Mouse (Mus musculus): ENCODE results near the gene Morc4. TPM values are rescaled to one million over a fixed set of nuclear protein-coding genes. Genes with fewer than 3 reads are reported as not detected.

The Morc4 gene
- polyA plus RNA-seq, 1 experiment from 2014 or later = 16.1 TPM

DNA sequence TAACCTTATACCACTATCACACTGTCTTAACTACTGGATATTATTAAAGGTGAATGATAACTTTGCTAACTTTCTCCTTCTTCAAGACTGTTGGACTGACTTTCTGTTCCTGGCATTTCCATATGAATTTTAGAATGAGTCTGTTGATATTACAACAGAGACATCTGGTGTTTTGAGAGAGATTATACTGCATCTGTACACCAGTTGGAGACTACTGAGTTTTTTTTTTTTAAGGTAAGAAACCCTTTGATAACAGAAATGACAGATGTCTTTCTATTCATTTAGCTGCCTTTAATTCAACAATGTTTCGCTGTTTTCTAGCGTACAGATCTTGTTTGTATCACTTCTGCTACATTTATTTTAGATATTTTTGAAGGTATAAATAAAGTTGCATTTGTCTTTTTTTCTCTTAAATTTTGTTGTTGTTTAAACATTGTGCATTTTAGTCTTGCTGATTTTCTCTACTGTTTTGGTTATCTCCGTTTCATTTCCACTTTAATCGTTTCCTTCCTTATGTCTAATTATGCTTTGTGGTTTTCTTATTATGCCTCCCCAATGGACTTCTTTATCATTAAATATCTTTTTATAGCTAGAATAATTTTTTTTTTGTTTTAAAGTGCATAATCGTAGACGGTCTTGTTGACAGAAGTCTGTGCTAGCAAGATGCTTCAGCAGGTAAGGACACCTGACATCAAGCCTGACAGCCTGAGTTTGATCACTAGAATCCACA lies 42.9 kb downstream of the Morc4 start:
- Histone ChIP-seq H3K9me3 (ENCODE audit: low read length) (no peaks in the 10 kb centered on the region), H3K27me3 (ENCODE audit: insufficient read depth, low read length) (no peaks in the 10 kb centered on the region; the same call in 1 of the 2 replicates), H3K4me1 (ENCODE audit: insufficient read depth) (no peaks in the 10 kb centered on the region), H3K9ac (replicated peaks) (no peak overlapping the region), H3K4me3 (ENCODE audit: low read depth, low read length) (no peak overlapping the region), H3K36me3 (replicated peaks; ENCODE audit: insufficient read depth, low read length) (no peaks in the 10 kb centered on the region; the same call in 1 of the 2 replicates), H3K4me2 (ENCODE audit: low read depth, low read length) (no peak overlapping the region), H3K27ac (ENCODE audit: low read depth) (no peak overlapping the region)
- 72% methylated on average over 6 of the region's 6 CpGs for WGBS (ENCODE audit: insufficient replicate concordance)
- DNase-seq = no peak
- ATAC-seq = no peak
- no peak for TF ChIP-seq CTCF (IDR thresholded peaks at IDR 0.05; ENCODE audit: low read depth)
- TF ChIP-seq EP300 (IDR thresholded peaks at IDR 0.05; ENCODE audit: low read depth) = no peak

DNA sequence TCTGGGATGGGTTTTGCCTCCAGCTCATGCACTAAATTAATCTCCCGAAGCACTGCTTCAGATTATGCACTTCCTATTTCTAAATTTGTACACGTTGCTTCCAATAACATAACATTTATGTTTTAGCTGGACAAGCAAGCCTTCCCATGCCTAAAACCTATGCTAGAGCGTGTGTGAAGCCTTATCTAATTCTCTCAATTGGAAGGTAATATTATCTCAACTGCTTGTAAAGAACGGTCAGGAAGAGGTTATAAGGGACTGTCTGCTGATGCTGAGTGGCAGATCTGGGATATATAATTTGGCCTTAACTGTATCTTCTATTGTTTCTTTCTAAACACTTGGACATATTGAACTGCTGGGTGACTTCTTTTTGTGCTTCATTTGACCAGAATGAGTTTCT lies 44.6 kb downstream of the Morc4 start:
- DNase-seq (no peak), ATAC-seq (no peak)
- H3K27ac ChIP-seq (ENCODE audit: low read depth) = no peak overlapping the region
- H3K36me3 ChIP-seq (replicated peaks; ENCODE audit: insufficient read depth, low read length) = no peaks in the 10 kb centered on the region
- no peak overlapping the region for H3K4me3 ChIP-seq (ENCODE audit: low read depth, low read length)
- no peaks in the 10 kb centered on the region for H3K4me1 ChIP-seq (ENCODE audit: insufficient read depth)
- no peak overlapping the region for H3K4me2 ChIP-seq (ENCODE audit: low read depth, low read length)
- H3K9ac ChIP-seq (replicated peaks) = no peak overlapping the region
- H3K27me3 ChIP-seq (ENCODE audit: insufficient read depth, low read length) = no peaks in the 10 kb centered on the region; the same call in 1 of the 2 replicates
- WGBS (ENCODE audit: insufficient replicate concordance) = 54% methylated on average over 4 of the region's 4 CpGs
- H3K9me3 ChIP-seq (ENCODE audit: low read length) = no peaks in the 10 kb centered on the region
- TF ChIP-seq CTCF (IDR thresholded peaks at IDR 0.05; ENCODE audit: low read depth) = no peak
- TF ChIP-seq EP300 (IDR thresholded peaks at IDR 0.05; ENCODE audit: low read depth) = no peak

DNA sequence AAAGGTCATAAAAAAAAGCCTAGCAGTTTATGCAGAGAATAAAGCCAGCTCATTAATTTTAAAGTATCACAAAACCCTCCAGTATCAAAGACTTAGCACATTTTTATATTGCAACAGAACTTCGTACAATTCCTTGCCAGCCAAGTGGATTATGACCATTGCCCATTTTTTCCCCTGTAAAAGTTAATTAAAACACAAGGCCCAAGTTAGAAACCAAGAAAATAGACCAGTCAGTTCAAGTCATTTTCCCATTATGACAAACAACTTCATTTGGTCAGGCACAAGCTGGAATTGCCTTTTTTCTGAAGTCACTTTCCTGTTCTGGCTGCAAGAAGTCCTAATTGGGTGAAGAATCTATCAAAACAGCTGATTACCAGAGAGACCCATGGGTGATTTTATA lies 46.1 kb downstream of the Morc4 start:
- no peak for DNase-seq
- WGBS (ENCODE audit: insufficient replicate concordance) = 62% methylated on average over 1 of the region's 1 CpGs
- no peak for ATAC-seq
- H3K9me3 ChIP-seq (ENCODE audit: low read length) = no peaks in the 10 kb centered on the region
- no peaks in the 10 kb centered on the region for H3K36me3 ChIP-seq (replicated peaks; ENCODE audit: insufficient read depth, low read length)
- H3K4me3 ChIP-seq (ENCODE audit: low read depth, low read length) = no peak overlapping the region
- TF ChIP-seq EP300 (IDR thresholded peaks at IDR 0.05; ENCODE audit: low read depth) (no peak), CTCF (IDR thresholded peaks at IDR 0.05; ENCODE audit: low read depth) (no peak)
- H3K9ac ChIP-seq (replicated peaks) = no peak overlapping the region
- H3K4me1 ChIP-seq (ENCODE audit: insufficient read depth) = no peaks in the 10 kb centered on the region
- H3K4me2 ChIP-seq (ENCODE audit: low read depth, low read length) = no peak overlapping the region
- H3K27ac ChIP-seq (ENCODE audit: low read depth) = no peak overlapping the region
- H3K27me3 ChIP-seq (ENCODE audit: insufficient read depth, low read length) = no peaks in the 10 kb centered on the region; the same call in 1 of the 2 replicates

DNA sequence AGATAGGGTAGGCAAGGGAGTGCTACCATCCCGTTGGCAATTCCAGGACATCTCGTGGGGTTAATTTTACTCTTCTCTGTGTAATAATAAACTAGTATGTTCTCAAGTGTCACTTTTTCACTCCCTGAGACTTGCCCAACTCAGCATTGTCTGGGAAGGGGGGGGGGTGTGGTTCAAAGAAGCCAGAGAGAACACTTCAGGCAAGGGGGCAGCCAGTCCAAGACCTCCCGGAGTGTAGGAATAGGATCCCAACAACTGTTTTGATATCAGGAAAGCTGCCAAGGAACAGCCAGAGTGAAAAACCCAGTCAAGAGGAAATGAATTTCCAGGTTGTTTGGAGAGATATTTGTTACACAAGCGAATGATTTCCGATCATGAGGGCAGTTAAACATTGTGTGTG lies 56.3 kb downstream of the Morc4 start:
- ATAC-seq (no peak), DNase-seq (no peak)
- WGBS (ENCODE audit: insufficient replicate concordance) = 68% methylated on average over 5 of the region's 5 CpGs
- Histone ChIP-seq H3K27me3 (ENCODE audit: insufficient read depth, low read length) (no peaks in the 10 kb centered on the region), H3K4me2 (ENCODE audit: low read depth, low read length) (no peak overlapping the region), H3K27ac (ENCODE audit: low read depth) (no peak overlapping the region), H3K9ac (replicated peaks) (no peak overlapping the region), H3K36me3 (replicated peaks; ENCODE audit: insufficient read depth, low read length) (no peaks in the 10 kb centered on the region), H3K4me3 (ENCODE audit: low read depth, low read length) (no peak overlapping the region), H3K4me1 (ENCODE audit: insufficient read depth) (peaks cover 21% of the 10 kb centered on the region), H3K9me3 (ENCODE audit: low read length) (no peaks in the 10 kb centered on the region)
- TF ChIP-seq CTCF (IDR thresholded peaks at IDR 0.05; ENCODE audit: low read depth) = no peak
- no peak for TF ChIP-seq EP300 (IDR thresholded peaks at IDR 0.05; ENCODE audit: low read depth)

DNA sequence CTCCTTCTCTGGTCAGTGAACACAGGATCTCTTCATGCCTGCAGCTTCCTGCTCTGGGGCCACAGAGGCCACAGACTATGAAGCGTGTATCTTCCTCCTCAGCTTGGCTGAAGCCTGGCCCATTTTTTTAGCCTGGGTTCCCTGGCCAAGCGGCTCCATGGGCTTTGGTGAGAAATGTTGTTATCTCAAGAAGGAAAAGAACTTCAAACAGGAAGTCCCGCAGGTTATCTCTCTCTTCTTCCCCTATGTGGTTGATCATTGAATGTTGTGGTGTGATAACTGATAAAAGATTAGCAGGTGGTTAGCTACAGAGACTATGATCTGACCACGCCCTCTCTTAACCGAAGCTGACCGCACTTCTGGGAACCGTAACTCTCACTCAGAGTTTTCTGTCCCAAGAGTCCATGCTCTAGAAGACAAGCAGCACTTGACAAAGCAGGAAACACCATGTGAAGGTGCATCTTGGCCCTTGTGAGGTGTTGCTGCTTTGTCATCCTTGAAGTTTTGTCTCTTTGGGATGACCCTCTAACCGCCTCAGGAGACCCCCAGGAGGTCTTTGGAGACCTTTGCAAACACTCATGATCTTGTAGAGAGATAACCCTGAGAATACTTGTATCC lies 57.4 kb downstream of the Morc4 start:
- H3K27ac ChIP-seq (ENCODE audit: low read depth) = peak overlapping the region; percentile 48; the same call in 1 of the 2 replicates
- no peak overlapping the region for H3K9ac ChIP-seq (replicated peaks)
- H3K4me3 ChIP-seq (ENCODE audit: low read depth, low read length) = no peak overlapping the region
- H3K4me1 ChIP-seq (ENCODE audit: insufficient read depth) = peaks cover 21% of the 10 kb centered on the region
- ATAC-seq (peak; percentile 77), DNase-seq (no peak)
- WGBS (ENCODE audit: insufficient replicate concordance) = 21% methylated on average over 8 of the region's 8 CpGs
- peak overlapping the region; percentile 29; the same call in 1 of the 2 replicates for H3K4me2 ChIP-seq (ENCODE audit: low read depth, low read length)
- no peaks in the 10 kb centered on the region for H3K36me3 ChIP-seq (replicated peaks; ENCODE audit: insufficient read depth, low read length)
- H3K9me3 ChIP-seq (ENCODE audit: low read length) = no peaks in the 10 kb centered on the region
- TF ChIP-seq EP300 (IDR thresholded peaks at IDR 0.05; ENCODE audit: low read depth) (peak; percentile 81), CTCF (IDR thresholded peaks at IDR 0.05; ENCODE audit: low read depth) (no peak)
- no peaks in the 10 kb centered on the region for H3K27me3 ChIP-seq (ENCODE audit: insufficient read depth, low read length)

DNA sequence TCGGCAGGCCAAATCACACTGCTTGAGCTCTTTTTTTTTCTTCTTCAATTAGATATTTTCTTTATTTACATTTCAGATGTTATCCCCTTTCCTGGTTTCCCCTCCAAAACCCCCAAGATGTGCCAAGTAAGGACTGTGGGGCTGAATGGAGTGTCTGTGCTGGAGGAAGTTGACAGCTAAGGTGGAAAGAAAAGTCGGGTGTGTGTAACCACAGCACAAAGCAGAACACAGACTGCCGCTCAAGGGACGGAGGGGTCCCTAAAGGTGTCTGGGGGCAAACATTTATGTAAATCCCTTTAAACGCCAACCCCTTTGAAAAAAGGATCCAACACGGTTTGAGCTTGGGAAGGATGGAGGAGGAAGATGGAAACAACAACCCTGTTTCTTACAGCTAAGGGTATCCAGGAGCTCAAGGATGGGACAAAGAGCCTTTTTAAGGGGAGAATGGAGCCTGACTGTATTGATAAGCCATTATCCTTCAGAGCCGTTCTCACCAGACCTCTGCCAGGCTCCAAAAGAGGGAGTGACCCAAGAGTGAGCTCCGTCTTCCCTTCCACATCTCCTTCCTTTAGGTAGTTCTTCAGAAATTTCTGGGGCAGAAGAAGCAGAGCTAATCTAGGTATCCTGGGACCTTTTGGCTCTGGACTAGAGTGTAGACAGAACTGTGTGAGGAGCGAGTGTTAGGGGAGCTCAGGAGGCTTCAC lies 58.0 kb downstream of the Morc4 start:
- ATAC-seq (peak; percentile 73), DNase-seq (no peak)
- no peaks in the 10 kb centered on the region for H3K27me3 ChIP-seq (ENCODE audit: insufficient read depth, low read length)
- no peak overlapping the region for H3K4me3 ChIP-seq (ENCODE audit: low read depth, low read length)
- TF ChIP-seq EP300 (IDR thresholded peaks at IDR 0.05; ENCODE audit: low read depth) (no peak), CTCF (IDR thresholded peaks at IDR 0.05; ENCODE audit: low read depth) (no peak)
- no peaks in the 10 kb centered on the region for H3K36me3 ChIP-seq (replicated peaks; ENCODE audit: insufficient read depth, low read length)
- H3K9me3 ChIP-seq (ENCODE audit: low read length) = no peaks in the 10 kb centered on the region
- 40% methylated on average over 9 of the region's 9 CpGs for whole genome bisulfite sequencing (ENCODE audit: insufficient replicate concordance)
- H3K9ac ChIP-seq (replicated peaks) = no peak overlapping the region
- H3K4me1 ChIP-seq (ENCODE audit: insufficient read depth) = peaks cover 21% of the 10 kb centered on the region
- H3K27ac ChIP-seq (ENCODE audit: low read depth) = peak overlapping the region; percentile 48; the same call in 1 of the 2 replicates
- peak overlapping the region; percentile 29; the same call in 1 of the 2 replicates for H3K4me2 ChIP-seq (ENCODE audit: low read depth, low read length)

Data from liver, postnatal 0 days (tissue).